Mouse (Mus musculus) liver, postnatal 0 days (tissue): ENCODE data around the gene Pde6d. TPM values are rescaled to one million over a fixed set of nuclear protein-coding genes. Genes with fewer than 3 reads are reported as not detected.
A peak's percentile ranks its signal among the peaks of the same experiment; 100 is the strongest.
"Not testable (repeated sequence)": the region's sequence is repeated elsewhere in the genome, so short reads cannot be mapped to it uniquely, and the experiment has no call there.

Source experiments
- ATAC-seq: fragments of 200-750 bp; cut with Nextera tagmentation; 2 replicates; pipeline ENCODE4 v1.8.0; 2017; ENCODE audit warnings: mild to moderate bottlenecking, moderate library complexity
- DNase-seq: peaks from one replicate; pipeline ENCODE4 v3.0.0-alpha.2; 2016
- H3K27ac ChIP-seq: fragments of 300-500 bp; sonication (generic); 2 replicates; pipeline ENCODE4 v1.5.1; 2014; ENCODE audit warnings: antibody characterized with exemption, moderate library complexity, mild to moderate bottlenecking, low read depth
- H3K27me3 ChIP-seq: fragments of 300-500 bp; sonication (generic); 2 replicates; pipeline ENCODE4 v1.6.1; 2014; ENCODE audit warnings: low read length, control low read depth, mixed read lengths; ENCODE audit not compliant: insufficient read depth
- H3K36me3 ChIP-seq: fragments of 300-500 bp; sonication (generic); replicated peaks from 2 replicates; pipeline ENCODE4 v1.6.1; 2014; ENCODE audit warnings: mild to moderate bottlenecking, control low read depth, low read length, moderate library complexity, mixed read lengths; ENCODE audit not compliant: insufficient read depth
- H3K4me1 ChIP-seq: fragments of 300-500 bp; sonication (generic); 2 replicates; pipeline ENCODE4 v1.6.1; 2014; ENCODE audit warnings: antibody characterized with exemption, mild to moderate bottlenecking, control low read depth; ENCODE audit not compliant: insufficient read depth
- H3K4me2 ChIP-seq: fragments of 300-500 bp; sonication (generic); 2 replicates; pipeline ENCODE4 v1.6.1; 2014; ENCODE audit warnings: low read depth, mild to moderate bottlenecking, low read length, moderate library complexity, mixed read lengths
- H3K4me3 ChIP-seq: fragments of 300-500 bp; sonication (generic); 2 replicates; pipeline ENCODE4 v1.5.1; 2014; ENCODE audit warnings: low read depth, low read length
- H3K9ac ChIP-seq: fragments of 300-500 bp; sonication (generic); replicated peaks from 2 replicates; pipeline ENCODE4 v1.6.1; 2014; ENCODE audit warnings: mild to moderate bottlenecking, moderate library complexity
- H3K9me3 ChIP-seq: fragments of 300-500 bp; sonication (generic); 2 replicates; pipeline ENCODE4 v1.6.1; 2016; ENCODE audit warnings: mild to moderate bottlenecking, control low read depth, low read length, mixed read lengths
- CTCF ChIP-seq: sonication (generic); IDR thresholded peaks from 2 replicates; pipeline ENCODE4 v1.5.1; 2016; ENCODE audit warnings: antibody characterized with exemption, low read depth
- EP300 ChIP-seq: IDR thresholded peaks from 2 replicates; pipeline ENCODE4 v1.6.1; 2016; ENCODE audit warnings: antibody characterized with exemption, low read depth, mild to moderate bottlenecking
- WGBS: fragments of 180-500 bp; shearing (Covaris S2); extraction: QIAGEN DNeasy Blood & Tissue Kit; methylation state at CpG from one replicate; pipeline ENCODE4 v1.1.7; 2014; ENCODE audit not compliant: insufficient replicate concordance; 5-methylcytosine and 5-hydroxymethylcytosine counted together
- polyA plus RNA-seq: library from polyadenylated mRNA; unstranded; fragments of >200 nt; fragmentation: Nextera tagmentation; extraction: Ambion mirVana; gene quantifications from 2 replicates; pipeline ENCODE4 v1.2.1, GENCODE M21; 2015

Gene Pde6d
- polyA plus RNA-seq, 1 experiment from 2014 or later, result 25.2 TPM

- H3K4me1 ChIP-seq, result peaks cover 4% of the 10 kb centered on the region
- peak; percentile 71 for ATAC-seq
- TF ChIP-seq EP300, result peak; percentile 45; the same call in 1 of the 2 replicates
- no peak for TF ChIP-seq CTCF
- H3K4me3 ChIP-seq, result no peak overlapping the region
- peak overlapping the region; percentile 60 for H3K27ac ChIP-seq
- H3K27me3 ChIP-seq, result no peaks in the 10 kb centered on the region
- no peaks in the 10 kb centered on the region for H3K9me3 ChIP-seq
- 43% methylated on average over 7 of the region's 7 CpGs for WGBS
- DNase-seq, result peak; percentile 31
- 0 out of 2 replicates have a peak overlapping the region, but pooled peaks have one; percentile 18 for H3K9ac ChIP-seq
- peak overlapping the region; percentile 18; the same call in 1 of the 2 replicates for H3K4me2 ChIP-seq
- H3K36me3 ChIP-seq, result peaks cover 6% of the 10 kb centered on the region; the same call in 1 of the 2 replicates
Observed at GRCm38 (mm10) chr1:86557872-86558271, 24.6 kb downstream of the Pde6d start.

DNA sequence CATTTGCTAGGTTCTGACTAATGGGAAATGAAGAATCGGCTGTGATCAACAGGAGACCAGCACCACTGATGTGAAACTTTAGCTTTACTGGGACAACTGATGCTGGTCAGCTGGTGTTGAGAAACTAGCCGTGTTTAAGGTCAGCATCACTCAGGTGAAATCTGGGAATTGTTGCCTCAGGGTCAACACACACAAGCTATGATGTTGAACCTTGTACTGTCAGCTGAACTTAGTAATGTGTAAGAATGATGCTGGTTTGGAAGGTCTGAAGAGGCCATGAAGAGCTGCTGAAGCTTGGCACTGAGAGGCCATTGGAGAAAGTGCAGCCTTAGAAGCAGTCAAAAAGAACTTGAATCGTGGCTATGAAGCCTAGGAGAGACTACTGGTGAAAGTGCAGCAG, 26.8 kb downstream of the Pde6d start:
- ATAC-seq, result peak; percentile 87
- Histone ChIP-seq H3K36me3 (0 out of 2 replicates have a peak, but pooled peaks cover 6% of the 10 kb centered on the region), H3K9ac (no peak overlapping the region), H3K4me2 (no peak overlapping the region), H3K27ac (peak overlapping the region; percentile 81), H3K4me1 (peaks cover 9% of the 10 kb centered on the region; the same call in 1 of the 2 replicates), H3K4me3 (no peak overlapping the region), H3K27me3 (no peaks in the 10 kb centered on the region), H3K9me3 (no peaks in the 10 kb centered on the region)
- DNase-seq, result peak; percentile 22
- 77% methylated on average over 3 of the region's 3 CpGs for WGBS
- no peak for TF ChIP-seq CTCF
- TF ChIP-seq EP300, result no peak

DNA sequence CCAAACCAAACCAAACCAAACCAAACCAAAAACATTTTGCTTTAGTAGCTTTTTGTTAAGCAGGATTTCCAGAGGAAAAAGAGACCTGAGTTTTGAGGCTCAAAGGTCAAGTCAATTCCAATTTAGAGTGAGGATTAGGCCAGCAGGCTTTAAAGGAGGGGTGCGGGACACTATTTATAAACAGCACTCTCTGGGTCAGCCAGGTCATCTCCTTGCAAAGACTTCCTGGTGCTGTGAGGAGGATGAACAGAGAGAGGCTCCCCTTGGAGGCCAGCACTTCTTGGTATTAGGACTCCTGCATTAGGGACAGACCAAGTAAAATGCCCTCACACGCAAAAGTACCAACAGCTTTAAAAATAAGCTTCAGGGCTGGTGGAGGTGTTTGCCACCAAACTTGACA, 30.6 kb downstream of the Pde6d start:
- WGBS, result 66% methylated on average over 2 of the region's 2 CpGs

DNA sequence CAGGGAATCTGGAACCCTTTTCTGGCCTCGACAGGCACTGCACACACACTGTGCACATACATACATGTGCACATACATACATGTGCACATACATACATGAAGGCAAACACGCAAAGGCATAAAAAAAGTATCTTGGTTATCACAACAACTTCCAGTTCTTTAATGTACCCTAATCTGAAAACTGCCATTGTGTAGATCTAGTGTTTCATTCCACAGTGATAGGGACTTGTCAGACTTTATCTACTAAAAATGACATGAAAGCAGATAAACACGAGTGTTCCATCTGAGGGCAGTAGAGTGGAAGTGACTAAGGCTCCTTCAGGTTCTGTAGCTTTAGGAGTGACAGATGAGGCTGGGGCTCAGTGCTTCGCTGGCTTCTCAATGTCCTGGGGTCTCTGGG, 31.1 kb downstream of the Pde6d start:
- Histone ChIP-seq H3K4me1 (0 out of 2 replicates have a peak, but pooled peaks cover 9% of the 10 kb centered on the region), H3K9ac (no peak overlapping the region), H3K27ac (no peak overlapping the region), H3K27me3 (no peaks in the 10 kb centered on the region), H3K4me3 (no peak overlapping the region), H3K36me3 (peaks cover 5% of the 10 kb centered on the region), H3K4me2 (no peak overlapping the region), H3K9me3 (no peaks in the 10 kb centered on the region)
- 60% methylated on average over 4 of the region's 4 CpGs for WGBS
- no peak for TF ChIP-seq CTCF
- no peak for TF ChIP-seq EP300
- no peak for ATAC-seq
- no peak for DNase-seq

More for the DNA sequence above, 30.6 kb downstream of the Pde6d start:
- Histone ChIP-seq H3K4me3 (no peak overlapping the region), H3K36me3 (0 out of 2 replicates have a peak, but pooled peaks cover 4% of the 10 kb centered on the region), H3K4me1 (0 out of 2 replicates have a peak, but pooled peaks cover 9% of the 10 kb centered on the region), H3K9me3 (no peaks in the 10 kb centered on the region), H3K27me3 (no peaks in the 10 kb centered on the region), H3K4me2 (no peak overlapping the region), H3K27ac (no peak overlapping the region), H3K9ac (no peak overlapping the region)
- ATAC-seq, result no peak
- DNase-seq, result no peak
- TF ChIP-seq CTCF (no peak), EP300 (no peak)

DNA sequence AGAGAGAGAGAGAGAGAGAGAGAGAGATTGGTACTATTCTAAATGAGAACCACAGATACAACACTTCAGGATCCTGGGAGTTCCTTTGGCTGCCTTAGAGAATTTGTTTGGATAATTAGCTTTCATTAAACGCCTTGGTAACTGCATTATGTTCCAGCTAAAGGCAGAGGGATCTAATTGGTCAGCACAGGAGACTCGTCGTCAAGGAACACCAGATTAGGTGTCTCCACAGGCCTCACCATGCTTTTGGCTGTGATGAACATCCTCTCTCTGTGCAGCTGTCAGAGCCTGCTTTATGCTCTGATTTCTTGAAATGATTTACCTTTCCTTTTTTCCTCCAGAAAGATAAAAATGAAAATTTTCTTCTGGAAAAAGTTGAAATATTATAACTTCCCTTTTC, 35.6 kb downstream of the Pde6d start:
- no peak for ATAC-seq
- H3K4me1 ChIP-seq, result 0 out of 2 replicates have a peak, but pooled peaks cover under 1% of the 10 kb centered on the region
- WGBS, result 85% methylated on average over 3 of the region's 3 CpGs
- H3K4me3 ChIP-seq, result no peak overlapping the region
- no peak for DNase-seq
- H3K9me3 ChIP-seq, result no peaks in the 10 kb centered on the region
- peaks cover 37% of the 10 kb centered on the region for H3K36me3 ChIP-seq
- TF ChIP-seq EP300 (no peak), CTCF (no peak)
- no peak overlapping the region for H3K27ac ChIP-seq
- H3K9ac ChIP-seq, result no peak overlapping the region
- no peak overlapping the region for H3K4me2 ChIP-seq
- no peaks in the 10 kb centered on the region for H3K27me3 ChIP-seq

DNA sequence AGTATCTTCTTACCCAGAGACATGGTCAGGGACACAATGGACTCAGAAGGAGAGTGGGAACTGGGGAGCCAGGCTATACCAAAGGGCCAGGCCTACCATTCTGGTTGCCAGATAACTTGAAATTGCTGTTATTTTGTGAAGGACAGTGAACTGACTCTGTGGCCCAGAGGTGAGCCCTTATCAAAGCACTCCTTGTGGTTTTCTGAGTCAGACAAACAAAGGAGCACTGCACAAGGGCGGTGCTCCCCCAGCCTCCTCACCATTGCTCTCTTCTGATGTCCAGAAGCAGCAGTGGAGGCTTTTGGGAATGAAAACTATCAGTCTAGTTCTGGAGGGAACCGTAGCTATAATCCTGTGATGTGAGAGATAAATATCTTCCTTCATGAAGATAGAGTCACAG, 39.8 kb downstream of the Pde6d start:
- Histone ChIP-seq H3K4me3 (no peak overlapping the region), H3K27me3 (no peaks in the 10 kb centered on the region), H3K27ac (no peak overlapping the region), H3K4me1 (no peaks in the 10 kb centered on the region), H3K9me3 (no peaks in the 10 kb centered on the region), H3K9ac (no peak overlapping the region), H3K36me3 (peaks cover 37% of the 10 kb centered on the region), H3K4me2 (no peak overlapping the region)
- no peak for DNase-seq
- no peak for ATAC-seq
- WGBS, result 60% methylated on average over 2 of the region's 2 CpGs
- 0 out of 2 replicates have a peak, but pooled peaks have one; percentile 17 for TF ChIP-seq EP300
- TF ChIP-seq CTCF, result no peak

DNA sequence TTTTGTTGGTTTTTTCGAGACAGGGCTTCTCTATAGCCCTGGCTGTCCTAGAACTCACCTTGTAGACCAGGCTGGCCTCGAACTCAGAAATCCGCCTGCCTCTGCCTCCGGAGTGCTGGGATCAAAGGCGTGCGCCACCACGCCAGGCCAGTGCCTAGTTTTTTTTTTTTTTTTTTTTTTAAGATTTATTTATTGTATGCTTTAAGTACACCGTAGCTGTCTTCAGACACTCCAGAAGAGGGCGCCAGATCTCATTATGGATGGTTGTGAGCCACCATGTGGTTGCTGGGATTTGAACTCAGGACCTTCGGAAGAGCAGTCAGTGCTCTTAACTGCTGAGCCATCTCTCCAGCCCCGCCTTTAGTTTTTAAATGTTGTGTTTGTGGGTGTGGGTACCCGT, 42.8 kb downstream of the Pde6d start:
- not testable (repeated sequence) for DNase-seq, H3K27ac ChIP-seq, H3K4me3 ChIP-seq, H3K4me2 ChIP-seq, H3K9me3 ChIP-seq, ATAC-seq, H3K9ac ChIP-seq, H3K27me3 ChIP-seq, H3K4me1 ChIP-seq
- WGBS, result 82% methylated on average over 12 of the region's 12 CpGs
- H3K36me3 ChIP-seq, result peaks cover 23% of the 10 kb centered on the region
- peak; percentile 16; the same call in 1 of the 2 replicates for TF ChIP-seq CTCF
